Mouse (Mus musculus): ENCODE data around the gene Slc3a1.

The Slc3a1 gene

GRCm38 (mm10) chr17:85038311-85038710 lies 10.1 kb downstream of the Slc3a1 start:
- no peak for DNase-seq

DNA sequence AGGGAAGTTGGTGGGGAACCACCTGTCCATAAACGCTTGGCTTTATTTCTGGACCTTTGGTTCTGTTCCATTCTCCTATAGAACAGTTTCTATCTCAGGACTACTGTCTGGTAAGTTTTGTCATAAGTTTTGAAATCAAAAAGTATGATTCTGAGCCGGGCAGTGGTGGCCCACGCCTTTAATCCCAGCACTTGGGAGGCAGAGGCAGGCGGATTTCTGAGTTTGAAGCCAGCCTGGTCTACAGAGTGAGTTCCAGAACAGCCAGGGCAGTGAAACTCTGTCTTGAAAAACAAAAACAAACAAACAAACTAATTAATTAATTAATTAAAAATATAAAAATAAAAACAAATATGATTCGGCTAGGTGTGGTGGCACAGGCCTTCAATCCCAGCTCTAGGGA lies 10.6 kb downstream of the Slc3a1 start:
- no peak for DNase-seq

- DNase-seq, result no peak
Measured at GRCm38 (mm10) chr17:85040913-85041312, 12.7 kb downstream of the Slc3a1 start.

- DNase-seq, result no peak
Measured at GRCm38 (mm10) chr17:85042419-85042818, 14.2 kb downstream of the Slc3a1 start.

DNA sequence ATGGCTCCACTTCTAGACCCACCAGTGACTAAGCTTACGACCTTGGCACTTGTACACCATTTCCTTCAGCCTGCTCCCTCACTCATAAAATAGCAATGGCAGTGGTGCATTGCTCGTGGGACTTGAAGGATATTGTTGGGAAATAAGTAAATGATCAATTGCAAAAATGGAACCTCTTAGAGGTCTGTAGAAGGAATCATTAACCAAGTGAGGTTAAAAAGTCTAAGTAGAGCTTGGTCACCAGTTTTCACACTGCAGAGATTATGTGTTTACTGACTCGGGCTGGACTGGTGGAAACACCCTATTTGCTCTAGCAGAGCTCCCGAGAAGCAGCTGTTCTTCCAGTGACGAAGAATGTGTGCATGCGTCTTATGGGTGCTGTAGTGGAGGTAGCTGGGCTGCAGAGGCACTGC lies 15.2 kb downstream of the Slc3a1 start:
- DNase-seq, result no peak

GRCm38 (mm10) chr17:85044466-85044865 lies 16.3 kb downstream of the Slc3a1 start:
- DNase-seq, result no peak

DNA sequence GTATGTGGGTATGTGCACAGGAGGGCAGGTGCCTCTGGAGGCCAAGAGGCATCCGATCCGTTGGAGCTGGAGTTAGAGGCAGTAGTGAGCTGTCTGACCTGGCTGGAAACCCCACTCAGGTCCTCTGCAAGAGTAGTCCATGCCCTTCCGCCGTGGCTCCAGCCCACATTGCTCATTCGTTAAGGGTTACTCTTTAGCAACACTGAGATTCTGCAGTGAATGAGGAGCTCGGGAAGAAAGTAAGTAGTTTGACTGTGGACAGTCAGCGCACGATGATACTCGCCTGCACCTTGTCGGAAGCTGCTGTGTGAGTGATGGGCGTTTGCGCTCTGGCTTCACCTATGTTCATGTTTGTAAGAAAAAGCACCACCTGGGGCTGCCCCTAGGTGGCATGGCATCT lies 17.0 kb downstream of the Slc3a1 start:
- DNase-seq, result no peak

DNA sequence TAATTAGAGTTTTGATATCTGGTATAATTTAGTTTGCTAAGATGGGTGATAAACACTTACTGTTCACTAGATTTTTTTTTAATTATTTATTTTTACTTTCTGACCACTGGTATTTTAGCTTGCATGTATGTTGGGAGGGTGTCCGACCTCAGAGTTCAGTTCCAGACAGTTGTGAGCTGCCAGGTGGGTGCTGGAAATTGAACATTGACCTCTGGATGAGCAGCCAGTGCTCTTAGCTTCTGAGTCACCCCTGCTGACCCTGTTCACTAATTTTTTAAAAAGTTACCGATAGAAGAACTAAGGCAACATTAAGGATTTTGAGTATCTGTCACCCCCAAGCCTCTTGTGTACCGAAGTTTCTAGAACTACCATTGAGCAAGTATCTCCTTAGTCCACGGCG lies 20.2 kb downstream of the Slc3a1 start:
- no peak for DNase-seq

- no peak for DNase-seq
Measured at GRCm38 (mm10) chr17:85058276-85058675, 30.1 kb downstream of the Slc3a1 start.

- no peak for DNase-seq
Measured at GRCm38 (mm10) chr17:85059136-85059535, 31.0 kb downstream of the Slc3a1 start.

DNA sequence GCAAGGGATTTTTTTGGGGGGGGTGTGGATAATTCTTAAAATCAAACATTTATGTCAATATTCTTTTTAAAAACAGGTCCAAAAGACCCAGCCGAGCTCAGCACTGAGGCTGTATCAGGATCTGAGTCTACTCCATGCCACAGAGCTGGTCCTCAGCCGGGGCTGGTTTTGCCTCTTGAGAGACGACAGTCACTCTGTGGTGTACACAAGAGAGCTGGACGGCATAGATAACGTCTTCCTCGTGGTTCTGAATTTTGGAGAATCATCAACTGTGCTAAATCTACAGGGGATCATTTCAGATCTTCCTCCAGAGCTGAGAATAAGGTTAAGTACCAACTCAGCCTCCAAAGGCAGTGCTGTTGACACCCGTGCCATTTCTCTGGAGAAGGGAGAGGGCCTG lies 35.4 kb downstream of the Slc3a1 start:
- no peak for DNase-seq

DNA sequence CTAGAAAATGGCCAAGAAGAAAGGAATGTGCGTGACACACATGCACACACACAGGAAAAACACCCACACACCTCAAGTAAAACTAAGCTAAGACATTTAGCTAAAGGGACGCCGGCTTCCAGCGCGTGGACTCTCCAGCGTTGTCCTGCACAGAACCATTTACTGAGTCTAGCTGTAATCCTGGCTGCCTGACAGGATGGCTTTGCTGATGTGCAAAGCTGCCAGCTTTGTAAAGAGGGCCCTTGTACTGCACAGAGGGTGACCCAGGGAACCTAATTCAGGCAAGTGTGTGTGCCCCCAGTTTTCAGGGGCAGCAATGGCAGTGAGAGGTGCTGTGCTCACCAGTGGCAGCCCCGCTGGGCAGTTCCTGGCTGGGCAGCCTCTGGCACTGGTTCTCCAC lies 39.2 kb downstream of the Slc3a1 start:
- DNase-seq, result peak; percentile 33

- no peak for DNase-seq
Measured at GRCm38 (mm10) chr17:85070658-85071057, 42.5 kb downstream of the Slc3a1 start.

- DNase-seq, result no peak
Measured at GRCm38 (mm10) chr17:85071088-85071775, 43.1 kb downstream of the Slc3a1 start.

- DNase-seq, result no peak
Measured at GRCm38 (mm10) chr17:85072383-85072782, 44.2 kb downstream of the Slc3a1 start.

DNA sequence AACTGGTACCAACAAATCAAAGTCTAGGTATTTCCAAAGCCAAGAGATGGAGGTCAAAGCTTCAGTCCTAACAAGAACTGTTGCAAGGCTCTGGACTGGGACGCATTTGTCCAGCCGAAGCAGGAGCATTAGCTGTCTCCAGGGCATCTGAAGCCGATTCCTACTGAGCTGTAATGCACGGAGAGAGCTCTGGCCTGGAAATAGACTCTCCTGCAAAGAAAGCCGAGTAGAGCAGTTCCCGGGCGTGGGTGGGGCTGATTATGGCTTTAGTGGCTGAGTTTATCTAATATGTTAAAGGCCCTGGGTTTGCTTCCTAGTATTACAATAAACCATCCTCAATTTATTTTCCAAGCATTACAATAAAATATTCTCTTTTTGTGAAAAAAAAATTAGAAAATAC lies 45.0 kb downstream of the Slc3a1 start:
- DNase-seq, result no peak

- DNase-seq, result no peak
Measured at GRCm38 (mm10) chr17:85074083-85074482, 45.9 kb downstream of the Slc3a1 start.

- no peak for DNase-seq
Measured at GRCm38 (mm10) chr17:85079276-85079675, 51.1 kb downstream of the Slc3a1 start.

DNA sequence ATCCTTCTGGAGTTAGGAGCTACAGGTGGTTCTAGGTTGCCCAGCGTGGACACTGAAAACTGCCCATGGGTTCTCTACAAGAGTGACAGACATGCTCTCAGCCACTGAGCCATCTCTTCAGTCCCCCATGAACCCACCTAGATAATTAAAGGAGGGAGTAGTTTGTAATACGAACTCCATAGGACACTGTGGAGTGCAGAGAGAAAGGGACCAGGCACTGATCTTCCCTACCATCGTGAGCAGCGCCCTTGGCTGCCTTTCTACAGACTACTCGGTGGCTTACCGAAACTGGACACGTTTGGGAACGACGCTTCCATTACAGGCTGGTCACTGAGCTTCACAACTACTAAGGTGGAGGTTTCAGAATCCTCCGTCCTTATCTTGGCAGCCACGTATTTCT lies 52.6 kb downstream of the Slc3a1 start:
- DNase-seq, result no peak

DNA sequence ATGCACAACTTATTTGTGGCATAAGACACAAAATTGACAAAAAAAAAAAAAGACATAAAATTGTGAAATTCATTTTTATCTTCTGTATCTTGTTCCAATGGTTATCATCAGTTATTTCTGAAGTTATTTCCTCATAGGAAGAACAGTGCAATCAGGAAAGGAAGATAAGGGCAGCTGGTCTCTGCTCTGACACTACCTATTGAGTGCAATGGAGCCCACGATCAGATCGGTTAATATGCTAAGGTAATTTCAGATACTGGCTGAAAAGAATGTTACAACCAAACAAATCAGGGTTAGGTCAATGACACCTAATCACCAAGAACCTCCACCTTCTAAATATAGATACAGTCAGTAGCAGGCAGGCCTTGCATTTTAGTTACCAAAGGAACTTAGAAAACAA lies 57.2 kb downstream of the Slc3a1 start:
- no peak for DNase-seq

GRCm38 (mm10) chr17:85086501-85086900 lies 58.3 kb downstream of the Slc3a1 start:
- no peak for DNase-seq

DNA sequence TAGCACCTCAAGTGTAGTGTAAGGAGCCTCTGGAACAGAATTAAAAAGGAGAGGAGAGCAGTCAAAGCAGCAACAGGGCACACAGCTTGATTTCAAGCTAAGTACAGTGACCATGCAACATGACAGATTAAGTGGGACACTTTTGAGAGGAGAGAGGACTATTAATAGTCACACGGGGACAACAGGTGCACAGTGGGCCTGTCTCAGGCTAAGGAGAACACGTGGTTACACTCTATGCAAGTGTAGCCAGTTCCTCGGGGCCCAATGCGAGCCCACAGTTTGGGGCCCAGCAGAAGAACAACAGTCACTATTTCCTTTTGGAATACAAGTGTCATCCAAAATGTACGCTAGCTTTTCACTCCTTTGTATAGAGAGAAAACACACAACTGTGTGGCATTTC lies 59.4 kb downstream of the Slc3a1 start:
- DNase-seq, result no peak

- DNase-seq, result no peak
Measured at GRCm38 (mm10) chr17:85088401-85088800, 60.2 kb downstream of the Slc3a1 start.

DNA sequence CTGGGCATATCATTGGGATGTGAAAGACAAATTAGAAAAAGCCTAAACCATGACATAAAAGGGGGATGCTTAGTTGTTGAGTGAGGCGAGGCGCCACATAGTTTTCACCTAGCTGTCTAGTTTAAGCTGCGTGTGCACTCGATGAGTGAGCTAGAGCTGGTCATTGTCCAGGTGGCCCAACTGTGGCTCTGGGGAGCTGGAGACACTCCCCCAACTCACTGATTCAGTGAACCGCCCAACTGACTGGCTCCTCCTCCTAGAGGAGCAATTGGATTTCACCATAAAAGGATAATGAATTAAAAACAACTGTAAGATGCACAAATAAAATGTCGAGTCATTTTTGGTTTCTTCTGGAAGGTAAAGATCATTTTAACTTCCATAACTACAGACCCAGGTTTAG lies 60.8 kb downstream of the Slc3a1 start:
- DNase-seq, result no peak

- DNase-seq, result peak; percentile 18
Measured at GRCm38 (mm10) chr17:85089621-85090020, 61.4 kb downstream of the Slc3a1 start.
